Mouse (Mus musculus) Patski (cell line): ENCODE measurements around the gene Brd3. TPM values are rescaled to one million over a fixed set of nuclear protein-coding genes. Genes with fewer than 3 reads are reported as not detected.
A peak's percentile ranks its signal among the peaks of the same experiment; 100 is the strongest.

Experiments used
- ATAC-seq: fragments of 100-300 bp; one replicate; pipeline ENCODE4 v1.8.0; 2021
- CTCF ChIA-PET: fragments of 350-600 bp; sonication (Branson Sonifier 250); formaldehyde crosslinking; loops from one replicate; lab custom pipeline; 2022; ENCODE audit warnings: inconsistent platforms; lab: Charles Lee
- POLR2A ChIA-PET: fragments of 350-600 bp; sonication (Branson Sonifier 250); formaldehyde crosslinking; loops from one replicate; lab custom pipeline; 2022; ENCODE audit warnings: antibody characterized with exemption, inconsistent platforms; lab: Charles Lee
- DNase-seq: peaks from one replicate; pipeline ENCODE4 v3.0.0-alpha.2; 2011; ENCODE audit warnings: low read depth, low spot score
- H3K27me3 ChIP-seq: fragments of 371-371 bp; one replicate; pipeline ENCODE4 v1.5.1; 2021
- CTCF ChIP-seq: fragments of 100-300 bp; IDR thresholded peaks from one replicate; pipeline ENCODE4 v1.5.1; 2021
- in situ Hi-C: fragments of 300-500 bp; cut with MboI; formaldehyde crosslinking; loops from 3 replicates; pipeline ENCODE4 v1.11.1; 2018; ENCODE audit warnings: low pct_unique_long_range_greater_than_20kb, mixed read lengths
- polyA plus RNA-seq: library from polyadenylated mRNA; unstranded; gene quantifications from one replicate; pipeline ENCODE4 v1.2.3, GENCODE M21; 2021

Brd3 gene
- polyA plus RNA-seq, 1 experiment from 2014 or later: 30.0 TPM

GRCm38 (mm10) chr2:27459735-27460134 lies 47.7 kb downstream of the Brd3 start:
- H3K27me3 ChIP-seq: no peaks in the 10 kb centered on the region
- CTCF ChIA-PET: no interaction called here
- TF ChIP-seq CTCF: no peak
- in situ Hi-C loops: no loop called here
- POLR2A ChIA-PET: no interaction called here
- ATAC-seq (no peak), DNase-seq (no peak)

- H3K27me3 ChIP-seq: no peaks in the 10 kb centered on the region
- DNase-seq (no peak), ATAC-seq (no peak)
- in situ Hi-C loops: no loop called here
- no peak for TF ChIP-seq CTCF
- POLR2A ChIA-PET: no interaction called here
- CTCF ChIA-PET: no interaction called here
Observed at GRCm38 (mm10) chr2:27450226-27450625, 57.2 kb downstream of the Brd3 start.

GRCm38 (mm10) chr2:27447782-27448181 lies 59.7 kb downstream of the Brd3 start:
- ATAC-seq (no peak), DNase-seq (no peak)
- no peaks in the 10 kb centered on the region for H3K27me3 ChIP-seq
- CTCF ChIA-PET: interaction anchor here (1.2 kb wide), 2 partner anchors 10 to 16 kb away, joined by 3 read pairs; no protein-coding TSS in a partner anchor
- in situ Hi-C loops: loop anchor here (25.0 kb wide), 1 partner anchor 410 kb away; the partner anchor contains the start of gene Slc2a6
- no peak for TF ChIP-seq CTCF
- POLR2A ChIA-PET: interaction anchor here (0.9 kb wide), 1 partner anchor 10 kb away, joined by 3 read pairs; no protein-coding TSS in a partner anchor

GRCm38 (mm10) chr2:27446812-27447211 lies 60.6 kb downstream of the Brd3 start:
- no peak for TF ChIP-seq CTCF
- no peaks in the 10 kb centered on the region for H3K27me3 ChIP-seq
- in situ Hi-C loops: loop anchor here (25.0 kb wide), 1 partner anchor 410 kb away; the partner anchor contains the start of gene Slc2a6
- POLR2A ChIA-PET: interaction anchor here (0.7 kb wide), 1 partner anchor 10 kb away, joined by 4 read pairs; no protein-coding TSS in a partner anchor
- DNase-seq (no peak), ATAC-seq (no peak)
- CTCF ChIA-PET: interaction anchor here (0.6 kb wide), 1 partner anchor 1081 kb away, joined by 3 read pairs; no protein-coding TSS in a partner anchor

- ATAC-seq (no peak), DNase-seq (no peak)
- TF ChIP-seq CTCF: no peak
- in situ Hi-C loops: loop anchor here (25.0 kb wide), 1 partner anchor 409 kb away; the partner anchor contains the start of gene Slc2a6
- POLR2A ChIA-PET: interaction anchor here (0.6 to 0.7 kb wide), 2 partner anchors 17 to 69 kb away, joined by 3 to 4 read pairs; partner anchors contain the start of gene Wdr5
- CTCF ChIA-PET: no interaction called here
- no peaks in the 10 kb centered on the region for H3K27me3 ChIP-seq
Observed at GRCm38 (mm10) chr2:27445910-27446309, 61.6 kb downstream of the Brd3 start.

GRCm38 (mm10) chr2:27443450-27443708 lies 64.1 kb downstream of the Brd3 start:
- ATAC-seq: no peak
- no peak for TF ChIP-seq CTCF
- H3K27me3 ChIP-seq: no peaks in the 10 kb centered on the region
- ChIA-PET POLR2A (no interaction called here), CTCF (interaction anchor here (1.2 to 1.7 kb wide), 2 partner anchors 15 to 18 kb away, joined by 3 to 6 read pairs; no protein-coding TSS in a partner anchor)
- no peak for DNase-seq
- in situ Hi-C loops: loop anchor here (5.0 to 25.0 kb wide), 2 partner anchors 74 to 406 kb away; partner anchors contain the start of genes Slc2a6 and Wdr5

- ChIA-PET POLR2A (no interaction called here), CTCF (interaction anchor here (1.2 to 1.7 kb wide), 2 partner anchors 15 to 19 kb away, joined by 3 to 6 read pairs; no protein-coding TSS in a partner anchor)
- TF ChIP-seq CTCF: no peak
- DNase-seq (no peak), ATAC-seq (peak; percentile 9)
- in situ Hi-C loops: loop anchor here (5.0 to 25.0 kb wide), 2 partner anchors 74 to 406 kb away; partner anchors contain the start of genes Slc2a6 and Wdr5
- H3K27me3 ChIP-seq: no peaks in the 10 kb centered on the region
Observed at GRCm38 (mm10) chr2:27442708-27443449, 64.6 kb downstream of the Brd3 start.

- ATAC-seq (peak; percentile 80), DNase-seq (peak; percentile 96)
- CTCF ChIA-PET: interaction anchor here (1.2 to 1.7 kb wide), 2 partner anchors 14 to 19 kb away, joined by 3 to 6 read pairs; no protein-coding TSS in a partner anchor
- no peak for TF ChIP-seq CTCF
- POLR2A ChIA-PET: no interaction called here
- in situ Hi-C loops: loop anchor here (5.0 to 25.0 kb wide), 2 partner anchors 75 to 405 kb away; partner anchors contain the start of genes Slc2a6 and Wdr5
- H3K27me3 ChIP-seq: no peaks in the 10 kb centered on the region
Observed at GRCm38 (mm10) chr2:27441767-27442707, 65.4 kb downstream of the Brd3 start, which contains the start of gene Brd3os. Gene Brd3os (plus strand): TSS chr2:27442324.

GRCm38 (mm10) chr2:27438281-27438680 lies 69.2 kb downstream of the Brd3 start:
- ATAC-seq: no peak
- CTCF ChIA-PET: interaction anchor here (0.9 to 2.1 kb wide), 3 partner anchors 10 to 169 kb away, joined by 3 to 15 read pairs (median 4); no protein-coding TSS in a partner anchor
- DNase-seq: no peak
- POLR2A ChIA-PET: interaction anchor here (0.6 kb wide), 1 partner anchor 185 kb away, joined by 3 read pairs; no protein-coding TSS in a partner anchor
- TF ChIP-seq CTCF: no peak
- in situ Hi-C loops: loop anchor here (25.0 kb wide), 1 partner anchor 401 kb away; the partner anchor contains the start of gene Slc2a6
- no peaks in the 10 kb centered on the region for H3K27me3 ChIP-seq
